Mouse (Mus musculus) heart, adult 2 months (tissue): ENCODE results near the gene Trim56. TPM values are rescaled to one million over a fixed set of nuclear protein-coding genes. Genes with fewer than 3 reads are reported as not detected.

ENCODE experiments used
- DNase-seq, 2 experiments: peaks; one replicate each; pipeline ENCODE4 v3.0.0; 2021
- H3K27ac ChIP-seq: fragments of 200-600 bp; 2 replicates; pipeline ENCODE4 v1.8.1; 2022
- H3K27me3 ChIP-seq: fragments of 200-500 bp; 2 replicates; pipeline ENCODE4 v1.6.1; 2012; ENCODE audit warnings: mild to moderate bottlenecking, low read length, inconsistent platforms, mixed read lengths; ENCODE audit not compliant: control insufficient read depth, insufficient read depth
- H3K36me3 ChIP-seq: fragments of 200-500 bp; 2 replicates; pipeline ENCODE4 v1.6.1; 2012; ENCODE audit warnings: low read length, inconsistent platforms; ENCODE audit not compliant: control insufficient read depth, insufficient read depth
- H3K4me1 ChIP-seq: fragments of 200-500 bp; 2 replicates; pipeline ENCODE4 v1.6.1; 2011; ENCODE audit warnings: low read length; ENCODE audit not compliant: control insufficient read depth, insufficient read depth
- H3K4me3 ChIP-seq: fragments of 200-600 bp; 2 replicates; pipeline ENCODE4 v1.8.1; 2022
- H3K79me2 ChIP-seq: fragments of 200-500 bp; replicated peaks from 2 replicates; pipeline ENCODE4 v1.6.1; 2012; ENCODE audit warnings: mild to moderate bottlenecking, inconsistent platforms, low read length, moderate library complexity, mixed read lengths; ENCODE audit not compliant: control insufficient read depth, insufficient read depth
- H3K9ac ChIP-seq: fragments of 200-500 bp; 2 replicates; pipeline ENCODE4 v1.6.1; 2012; ENCODE audit warnings: low read depth, mild to moderate bottlenecking, control low read depth, inconsistent platforms, low read length, mixed read lengths
- CTCF ChIP-seq: fragments of 200-600 bp; IDR thresholded peaks from 2 replicates; pipeline ENCODE4 v1.8.1; 2022; ENCODE audit warnings: antibody characterized with exemption, mild to moderate bottlenecking, moderate library complexity
- EP300 ChIP-seq: fragments of 200-500 bp; IDR thresholded peaks from 2 replicates; pipeline ENCODE4 v1.6.1; 2011; ENCODE audit warnings: low read depth, low read length, control low read depth; ENCODE audit not compliant: insufficient read depth
- POLR2A ChIP-seq: fragments of 200-500 bp; IDR thresholded peaks from 2 replicates; pipeline ENCODE4 v1.6.1; 2011; ENCODE audit warnings: mild to moderate bottlenecking, low read depth, low read length, control low read depth; ENCODE audit not compliant: insufficient read depth
- WGBS: fragments of 180-500 bp; shearing (Covaris S2); methylation state at CpG from one replicate; pipeline ENCODE4 v1.1.7; 2018; 5-methylcytosine and 5-hydroxymethylcytosine counted together
- intact Hi-C: fragments of 180-260 bp; cut with DNase I; formaldehyde crosslinking; loops from one replicate; pipeline ENCODE4 v1.15.1; 2025
- polyA plus RNA-seq: library from polyadenylated mRNA; depleted of rRNA; stranded (reverse); fragments of >200 nt; gene quantifications from 2 replicates; pipeline ENCODE4 v1.2.3, GENCODE M21; 2012
- total RNA-seq, 2 experiments: library from RNA; stranded (reverse); gene quantifications; 2 replicates each; pipeline ENCODE4 v1.2.3; 2021

The Trim56 gene
- total and polyA plus RNA-seq, 3 experiments = 6.9 to 22.2 (median 19.0) TPM

- no peak for DNase-seq
- Histone ChIP-seq H3K36me3 (no peaks in the 10 kb centered on the region), H3K4me3 (no peak overlapping the region), H3K9ac (no peak overlapping the region), H3K27ac (no peak overlapping the region), H3K4me1 (peaks cover 2% of the 10 kb centered on the region), H3K79me2 (no peaks in the 10 kb centered on the region), H3K27me3 (no peaks in the 10 kb centered on the region)
- intact Hi-C loops = no loop called here
- TF ChIP-seq CTCF (no peak), EP300 (no peak), POLR2A (no peak)
- WGBS = 89% methylated on average over 3 of the region's 3 CpGs
These were observed 30.3 kb downstream of the Trim56 start for GRCm38 (mm10) chr5:137085731-137086130.

- peaks cover 4% of the 10 kb centered on the region for H3K4me1 ChIP-seq
- no peaks in the 10 kb centered on the region for H3K27me3 ChIP-seq
- no peaks in the 10 kb centered on the region for H3K36me3 ChIP-seq
- no peak for TF ChIP-seq CTCF
- intact Hi-C loops = no loop called here
- no peak overlapping the region for H3K27ac ChIP-seq
- DNase-seq = no peak
- H3K79me2 ChIP-seq = no peaks in the 10 kb centered on the region
- H3K4me3 ChIP-seq = no peak overlapping the region
- H3K9ac ChIP-seq = no peak overlapping the region
- 74% methylated on average over 6 of the region's 6 CpGs for WGBS
These were observed 31.0 kb downstream of the Trim56 start for GRCm38 (mm10) chr5:137085021-137085420.

GRCm38 (mm10) chr5:137083051-137083450, 33.0 kb downstream of the Trim56 start:
- Histone ChIP-seq H3K4me1 (peaks cover 16% of the 10 kb centered on the region), H3K27me3 (no peaks in the 10 kb centered on the region), H3K79me2 (no peaks in the 10 kb centered on the region), H3K9ac (no peak overlapping the region), H3K27ac (no peak overlapping the region), H3K36me3 (no peaks in the 10 kb centered on the region), H3K4me3 (no peak overlapping the region)
- no peak for TF ChIP-seq CTCF
- TF ChIP-seq POLR2A = no peak
- TF ChIP-seq EP300 = no peak
- DNase-seq = no peak
- intact Hi-C loops = no loop called here
- WGBS = 88% methylated on average over 4 of the region's 4 CpGs

GRCm38 (mm10) chr5:137079849-137080248, 36.2 kb downstream of the Trim56 start:
- WGBS = 36% methylated on average over 5 of the region's 5 CpGs

GRCm38 (mm10) chr5:137078616-137079015, 37.4 kb downstream of the Trim56 start:
- no peak overlapping the region for H3K4me3 ChIP-seq
- DNase-seq = peak in 1 of 2 experiments; percentile 31
- intact Hi-C loops = no loop called here
- no peaks in the 10 kb centered on the region for H3K27me3 ChIP-seq
- H3K36me3 ChIP-seq = no peaks in the 10 kb centered on the region
- TF ChIP-seq CTCF (no peak), EP300 (no peak)
- H3K27ac ChIP-seq = peak overlapping the region; percentile 47
- peaks cover 32% of the 10 kb centered on the region for H3K4me1 ChIP-seq
- H3K79me2 ChIP-seq = no peaks in the 10 kb centered on the region
- 14% methylated on average over 6 of the region's 6 CpGs for WGBS
- H3K9ac ChIP-seq = no peak overlapping the region

More at GRCm38 (mm10) chr5:137079849-137080248, 36.2 kb downstream of the Trim56 start:
- DNase-seq = peak in 1 of 2 experiments; percentile 49
- Histone ChIP-seq H3K4me1 (peaks cover 28% of the 10 kb centered on the region), H3K9ac (no peak overlapping the region), H3K79me2 (no peaks in the 10 kb centered on the region), H3K27me3 (no peaks in the 10 kb centered on the region), H3K4me3 (no peak overlapping the region), H3K36me3 (no peaks in the 10 kb centered on the region), H3K27ac (peak overlapping the region; percentile 44)
- TF ChIP-seq POLR2A (no peak), CTCF (no peak), EP300 (0 out of 2 replicates have a peak, but pooled peaks have one; percentile 36)
- intact Hi-C loops = no loop called here

- no peak for TF ChIP-seq POLR2A
- no peak for TF ChIP-seq EP300
- TF ChIP-seq CTCF = no peak
- no peak overlapping the region for H3K9ac ChIP-seq
- no peaks in the 10 kb centered on the region for H3K27me3 ChIP-seq
- peak overlapping the region; percentile 47; the same call in 1 of the 2 replicates for H3K27ac ChIP-seq
- H3K4me1 ChIP-seq = peaks cover 33% of the 10 kb centered on the region
- H3K4me3 ChIP-seq = no peak overlapping the region
- H3K79me2 ChIP-seq = no peaks in the 10 kb centered on the region
- peak in 1 of 2 experiments; percentile 34 for DNase-seq
- intact Hi-C loops = no loop called here
- no peaks in the 10 kb centered on the region for H3K36me3 ChIP-seq
- WGBS = 71% methylated on average over 14 of the region's 14 CpGs
These were observed 38.0 kb downstream of the Trim56 start for GRCm38 (mm10) chr5:137078041-137078440.
